Mouse (Mus musculus): Measurements from ENCODE around the gene Trib3.

DNA sequence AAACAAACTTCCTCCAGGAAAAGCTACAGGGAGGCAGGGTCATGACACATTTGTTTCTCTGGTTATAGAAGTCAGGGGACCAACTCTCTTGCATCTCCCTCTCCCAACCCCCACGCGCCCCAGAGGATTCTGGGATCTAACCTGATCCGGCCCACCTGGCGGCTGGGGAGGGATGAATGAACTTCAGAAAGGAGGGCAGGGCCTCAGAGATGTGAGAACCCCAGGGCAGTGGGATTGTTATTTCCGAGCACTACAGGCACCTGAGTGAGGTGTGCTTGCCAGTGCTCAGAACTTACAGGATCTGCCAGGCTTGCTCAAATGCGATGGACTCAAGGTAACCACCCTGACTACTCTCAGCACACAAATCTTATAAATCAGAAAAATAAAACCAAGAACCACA, 1.6 kb upstream of the Trib3 start:
- no peak for TF ChIP-seq CTCF (IDR thresholded peaks at IDR 0.05; ENCODE audit: low read depth, low read length)
- no peak for TF ChIP-seq POLR2A (IDR thresholded peaks at IDR 0.05; ENCODE audit: extremely low read depth, insufficient read depth, low read length)
